Mouse (Mus musculus): ENCODE measurements at regions not wholly inside any gene's neighbourhood (a gene's known extent, or its start where the extent isn't known, plus 50 kb on each side); places are given as distances from the start of the nearest gene placed in this dataset.
A peak's percentile ranks its signal among the peaks of the same experiment; 100 is the strongest.

- H3K4me1 ChIP-seq (replicated peaks; ENCODE audit: control insufficient read depth, insufficient read depth, low read length): no peaks in the 10 kb centered on the region
- H3K9ac ChIP-seq (ENCODE audit: low read depth, low read length): no peak overlapping the region
- H3K4me3 ChIP-seq (ENCODE audit: low read depth, low read length): no peak overlapping the region
- H3K9me3 ChIP-seq (ENCODE audit: control insufficient read depth, low read length): no peaks in the 10 kb centered on the region
- H3K4me2 ChIP-seq: no peak overlapping the region
- no peak for DNase-seq (ENCODE audit: low spot score)
- no peaks in the 10 kb centered on the region for H3K27me3 ChIP-seq (replicated peaks; ENCODE audit: control insufficient read depth, insufficient read depth, low read length)
- no peaks in the 10 kb centered on the region for H3K36me3 ChIP-seq (ENCODE audit: control insufficient read depth, insufficient read depth, low read length)
- no peak for ATAC-seq (replicated peaks; ENCODE audit: low FRiP score)
- no peak overlapping the region for H3K27ac ChIP-seq (ENCODE audit: low read depth, low read length)
Measured at GRCm38 (mm10) chr5:111822882-111823281, 89.2 kb downstream of the Gm26897 start.

GRCm38 (mm10) chr5:111823420-111823819 lies 89.7 kb downstream of the Gm26897 start:
- WGBS: 30% methylated on average over 4 of the region's 4 CpGs
- no peaks in the 10 kb centered on the region for H3K9me3 ChIP-seq (ENCODE audit: control insufficient read depth, low read length)
- H3K27me3 ChIP-seq (replicated peaks; ENCODE audit: control insufficient read depth, insufficient read depth, low read length): no peaks in the 10 kb centered on the region
- no peaks in the 10 kb centered on the region for H3K36me3 ChIP-seq (ENCODE audit: control insufficient read depth, insufficient read depth, low read length)
- DNase-seq (ENCODE audit: low spot score): no peak
- H3K9ac ChIP-seq (ENCODE audit: low read depth, low read length): no peak overlapping the region
- no peak overlapping the region for H3K27ac ChIP-seq (ENCODE audit: low read depth, low read length)
- no peaks in the 10 kb centered on the region for H3K4me1 ChIP-seq (replicated peaks; ENCODE audit: control insufficient read depth, insufficient read depth, low read length)
- ATAC-seq (replicated peaks; ENCODE audit: low FRiP score): no peak
- no peak overlapping the region for H3K4me2 ChIP-seq
- no peak overlapping the region for H3K4me3 ChIP-seq (ENCODE audit: low read depth, low read length)

DNA sequence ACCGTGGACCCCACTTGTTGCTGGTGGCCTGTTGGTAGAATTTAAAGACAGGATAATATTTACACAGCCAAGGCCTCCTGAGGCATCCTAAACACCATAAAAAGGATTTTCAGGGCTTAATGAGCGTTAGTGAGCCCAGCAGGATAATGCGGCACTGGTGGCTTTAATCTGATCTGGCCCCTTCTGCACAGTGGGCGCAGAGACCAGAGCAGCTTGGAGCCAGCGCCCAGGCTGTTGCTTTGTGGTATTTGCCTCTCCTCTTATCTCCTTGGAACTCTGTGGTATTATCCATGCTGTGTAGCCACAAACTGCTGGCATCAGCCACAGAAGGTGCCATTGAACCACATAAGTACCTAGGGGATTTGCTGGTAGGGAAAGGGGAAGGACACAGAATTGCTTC lies 90.1 kb downstream of the Gm26897 start:
- no peaks in the 10 kb centered on the region for H3K27me3 ChIP-seq (replicated peaks; ENCODE audit: control insufficient read depth, insufficient read depth, low read length)

GRCm38 (mm10) chr5:111824600-111825130 lies 90.9 kb downstream of the Gm26897 start:
- Histone ChIP-seq H3K4me2 (no peak overlapping the region), H3K4me1 (replicated peaks; ENCODE audit: control insufficient read depth, insufficient read depth, low read length) (no peaks in the 10 kb centered on the region), H3K9ac (ENCODE audit: low read depth, low read length) (no peak overlapping the region), H3K9me3 (ENCODE audit: control insufficient read depth, low read length) (no peaks in the 10 kb centered on the region), H3K36me3 (ENCODE audit: control insufficient read depth, insufficient read depth, low read length) (no peaks in the 10 kb centered on the region), H3K27ac (ENCODE audit: low read depth, low read length) (no peak overlapping the region), H3K27me3 (replicated peaks; ENCODE audit: control insufficient read depth, insufficient read depth, low read length) (no peaks in the 10 kb centered on the region), H3K4me3 (ENCODE audit: low read depth, low read length) (no peak overlapping the region)
- no peak for ATAC-seq (replicated peaks; ENCODE audit: low FRiP score)
- WGBS: 51% methylated on average over 4 of the region's 4 CpGs
- no peak for DNase-seq (ENCODE audit: low spot score)

More for the DNA sequence above, 90.1 kb downstream of the Gm26897 start:
- ATAC-seq (replicated peaks; ENCODE audit: low FRiP score) (no peak), DNase-seq (ENCODE audit: low spot score) (no peak)
- no peak overlapping the region for H3K4me2 ChIP-seq
- no peak overlapping the region for H3K27ac ChIP-seq (ENCODE audit: low read depth, low read length)
- no peak overlapping the region for H3K4me3 ChIP-seq (ENCODE audit: low read depth, low read length)
- H3K9me3 ChIP-seq (ENCODE audit: control insufficient read depth, low read length): no peaks in the 10 kb centered on the region
- 48% methylated on average over 5 of the region's 5 CpGs for WGBS
- no peak overlapping the region for H3K9ac ChIP-seq (ENCODE audit: low read depth, low read length)
- no peaks in the 10 kb centered on the region for H3K4me1 ChIP-seq (replicated peaks; ENCODE audit: control insufficient read depth, insufficient read depth, low read length)
- H3K36me3 ChIP-seq (ENCODE audit: control insufficient read depth, insufficient read depth, low read length): no peaks in the 10 kb centered on the region

DNA sequence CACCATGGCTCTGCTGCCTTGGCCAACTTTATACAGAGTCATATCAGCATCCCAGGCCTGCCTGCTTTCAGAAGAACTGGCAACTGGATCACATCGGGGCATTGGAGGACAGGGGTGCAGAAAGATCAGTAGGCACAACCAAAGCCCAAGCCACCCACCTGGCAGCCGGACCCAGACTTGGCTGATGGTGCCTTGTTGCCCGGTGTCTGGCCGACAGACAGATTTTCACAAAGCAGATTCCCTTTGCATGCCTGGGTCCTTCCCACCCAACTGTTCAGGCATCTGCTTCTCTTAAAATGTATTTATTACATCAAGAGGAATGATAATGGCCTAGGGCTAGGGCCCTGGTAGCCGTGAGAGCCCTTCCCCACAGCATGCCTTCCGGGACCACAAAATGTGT lies 96.2 kb downstream of the Gm26897 start:
- H3K4me3 ChIP-seq (ENCODE audit: low read depth, low read length): no peak overlapping the region
- no peaks in the 10 kb centered on the region for H3K36me3 ChIP-seq (ENCODE audit: control insufficient read depth, insufficient read depth, low read length)
- DNase-seq (ENCODE audit: low spot score) (no peak), ATAC-seq (replicated peaks; ENCODE audit: low FRiP score) (no peak)
- WGBS: 83% methylated on average over 6 of the region's 6 CpGs
- H3K27me3 ChIP-seq (replicated peaks; ENCODE audit: control insufficient read depth, insufficient read depth, low read length): no peaks in the 10 kb centered on the region
- no peaks in the 10 kb centered on the region for H3K4me1 ChIP-seq (replicated peaks; ENCODE audit: control insufficient read depth, insufficient read depth, low read length)
- no peaks in the 10 kb centered on the region for H3K9me3 ChIP-seq (ENCODE audit: control insufficient read depth, low read length)
- H3K27ac ChIP-seq (ENCODE audit: low read depth, low read length): no peak overlapping the region
- H3K9ac ChIP-seq (ENCODE audit: low read depth, low read length): no peak overlapping the region
- H3K4me2 ChIP-seq: no peak overlapping the region

- 44% methylated on average over 17 of the region's 17 CpGs for WGBS
- no peak for DNase-seq (ENCODE audit: low spot score)
- no peak overlapping the region for H3K4me3 ChIP-seq (ENCODE audit: low read depth, low read length)
- H3K9ac ChIP-seq (ENCODE audit: low read depth, low read length): no peak overlapping the region
- no peak overlapping the region for H3K4me2 ChIP-seq
- H3K27me3 ChIP-seq (replicated peaks; ENCODE audit: control insufficient read depth, insufficient read depth, low read length): peaks cover 7% of the 10 kb centered on the region
- no peak for ATAC-seq (replicated peaks; ENCODE audit: low FRiP score)
- no peaks in the 10 kb centered on the region for H3K36me3 ChIP-seq (ENCODE audit: control insufficient read depth, insufficient read depth, low read length)
- no peak overlapping the region for H3K27ac ChIP-seq (ENCODE audit: low read depth, low read length)
- no peaks in the 10 kb centered on the region for H3K9me3 ChIP-seq (ENCODE audit: control insufficient read depth, low read length)
- no peaks in the 10 kb centered on the region for H3K4me1 ChIP-seq (replicated peaks; ENCODE audit: control insufficient read depth, insufficient read depth, low read length)
Measured at GRCm38 (mm10) chr5:111835737-111836667, 102.3 kb downstream of the Gm26897 start.

GRCm38 (mm10) chr5:111836668-111837234 lies 103.0 kb downstream of the Gm26897 start:
- ATAC-seq (replicated peaks; ENCODE audit: low FRiP score): no peak

GRCm38 (mm10) chr5:111842461-111842860 lies 108.7 kb downstream of the Gm26897 start:
- ATAC-seq (replicated peaks; ENCODE audit: low FRiP score): no peak
- Histone ChIP-seq H3K9me3 (ENCODE audit: control insufficient read depth, low read length) (no peaks in the 10 kb centered on the region), H3K4me1 (replicated peaks; ENCODE audit: control insufficient read depth, insufficient read depth, low read length) (no peaks in the 10 kb centered on the region), H3K9ac (ENCODE audit: low read depth, low read length) (no peak overlapping the region), H3K4me2 (peak overlapping the region; percentile 13; the same call in 1 of the 2 replicates), H3K27ac (ENCODE audit: low read depth, low read length) (no peak overlapping the region), H3K36me3 (ENCODE audit: control insufficient read depth, insufficient read depth, low read length) (no peaks in the 10 kb centered on the region), H3K27me3 (replicated peaks; ENCODE audit: control insufficient read depth, insufficient read depth, low read length) (no peaks in the 10 kb centered on the region; the same call in 1 of the 2 replicates), H3K4me3 (ENCODE audit: low read depth, low read length) (no peak overlapping the region)
- WGBS: 49% methylated on average over 17 of the region's 17 CpGs
- DNase-seq (ENCODE audit: low spot score): no peak

More at GRCm38 (mm10) chr5:111836668-111837234, 103.0 kb downstream of the Gm26897 start:
- peaks cover 7% of the 10 kb centered on the region for H3K27me3 ChIP-seq (replicated peaks; ENCODE audit: control insufficient read depth, insufficient read depth, low read length)
- no peak overlapping the region for H3K4me2 ChIP-seq
- DNase-seq (ENCODE audit: low spot score): no peak
- 32% methylated on average over 14 of the region's 14 CpGs for WGBS
- H3K4me3 ChIP-seq (ENCODE audit: low read depth, low read length): no peak overlapping the region
- no peaks in the 10 kb centered on the region for H3K4me1 ChIP-seq (replicated peaks; ENCODE audit: control insufficient read depth, insufficient read depth, low read length)
- no peak overlapping the region for H3K9ac ChIP-seq (ENCODE audit: low read depth, low read length)
- H3K27ac ChIP-seq (ENCODE audit: low read depth, low read length): no peak overlapping the region
- no peaks in the 10 kb centered on the region for H3K9me3 ChIP-seq (ENCODE audit: control insufficient read depth, low read length)
- no peaks in the 10 kb centered on the region for H3K36me3 ChIP-seq (ENCODE audit: control insufficient read depth, insufficient read depth, low read length)

Data from liver, embryonic 11.5 days (tissue).